Mouse (Mus musculus) gonadal fat pad, adult 2 months (tissue): ENCODE results near the gene Fam102a. TPM values are rescaled to one million over a fixed set of nuclear protein-coding genes. Genes with fewer than 3 reads are reported as not detected.

ENCODE experiments used
- DNase-seq: peaks from one replicate; pipeline ENCODE4 v3.0.0-alpha.2; 2012; ENCODE audit warnings: low read depth
- polyA plus RNA-seq: library from polyadenylated mRNA; depleted of rRNA; stranded (reverse); fragments of >200 nt; gene quantifications from 2 replicates; pipeline ENCODE4 v1.2.3, GENCODE M21; 2012; rRNA removed

Fam102a gene
- polyA plus RNA-seq, 1 experiment, result 23.8 TPM

DNA sequence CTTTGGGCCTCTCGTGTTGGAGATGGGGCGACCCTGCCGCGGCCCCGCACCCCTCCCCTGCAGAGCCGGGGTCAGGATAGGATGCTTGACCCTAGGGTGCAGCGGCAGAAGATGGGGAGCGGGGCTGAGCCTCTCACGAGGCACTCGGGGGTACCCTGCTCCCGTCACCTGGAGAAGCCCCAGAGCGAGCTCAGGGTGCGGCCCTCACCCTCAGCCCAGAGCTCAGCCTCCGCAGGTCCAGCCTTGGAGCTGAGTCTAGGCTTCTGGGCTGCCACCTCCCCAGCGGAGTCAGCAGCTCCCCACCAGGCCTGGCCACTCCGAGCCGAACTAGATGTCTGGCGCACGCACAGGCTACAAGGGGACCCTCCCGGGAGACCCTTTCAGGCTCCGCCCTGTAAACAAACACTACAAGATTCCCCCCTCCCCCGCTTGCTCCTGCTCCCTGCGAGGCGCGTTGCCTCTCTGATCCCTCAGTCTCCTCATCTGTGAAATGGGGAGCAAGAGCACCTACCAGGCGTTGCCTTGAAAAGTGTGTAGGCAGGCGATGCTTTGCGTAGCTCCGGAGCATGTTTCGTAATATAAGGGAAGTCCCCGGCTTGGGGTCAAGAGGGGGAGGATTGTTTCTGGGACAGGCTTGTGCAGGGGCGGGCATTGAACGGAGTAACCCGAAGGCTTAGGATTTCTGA, 72.3 kb downstream of the Fam102a start:
- no peak for DNase-seq

DNA sequence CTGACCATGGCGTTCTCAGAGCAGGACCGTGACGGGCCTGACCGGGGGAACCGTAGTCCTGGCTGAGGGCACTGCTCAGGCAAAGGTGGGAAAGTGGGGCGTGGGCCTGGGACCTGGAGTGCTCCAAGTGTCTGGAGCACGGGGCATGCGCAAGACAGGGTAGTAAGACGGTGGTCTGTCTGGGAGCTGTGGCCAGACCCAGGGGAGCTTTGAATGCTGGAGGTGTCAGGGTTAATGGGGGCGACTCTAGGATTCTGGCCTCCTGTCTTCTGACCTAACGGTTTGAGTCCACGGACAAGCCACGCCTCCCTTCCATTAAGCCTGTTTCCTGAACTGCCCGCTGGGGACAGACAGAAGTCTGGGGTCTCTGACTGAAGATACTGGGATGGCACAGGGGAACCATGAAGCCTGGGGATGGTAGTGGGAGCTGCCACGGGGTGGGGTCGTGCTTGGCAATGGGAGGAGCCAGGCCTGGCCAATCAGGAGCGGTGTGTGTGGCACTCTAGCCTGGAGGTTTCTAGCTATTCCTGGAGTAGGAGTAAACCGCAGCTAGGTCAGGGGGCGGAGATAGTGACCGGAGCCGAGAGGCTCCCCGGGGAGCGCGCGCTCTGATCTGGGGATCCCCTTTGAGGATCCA, 73.1 kb downstream of the Fam102a start:
- DNase-seq, result no peak

DNA sequence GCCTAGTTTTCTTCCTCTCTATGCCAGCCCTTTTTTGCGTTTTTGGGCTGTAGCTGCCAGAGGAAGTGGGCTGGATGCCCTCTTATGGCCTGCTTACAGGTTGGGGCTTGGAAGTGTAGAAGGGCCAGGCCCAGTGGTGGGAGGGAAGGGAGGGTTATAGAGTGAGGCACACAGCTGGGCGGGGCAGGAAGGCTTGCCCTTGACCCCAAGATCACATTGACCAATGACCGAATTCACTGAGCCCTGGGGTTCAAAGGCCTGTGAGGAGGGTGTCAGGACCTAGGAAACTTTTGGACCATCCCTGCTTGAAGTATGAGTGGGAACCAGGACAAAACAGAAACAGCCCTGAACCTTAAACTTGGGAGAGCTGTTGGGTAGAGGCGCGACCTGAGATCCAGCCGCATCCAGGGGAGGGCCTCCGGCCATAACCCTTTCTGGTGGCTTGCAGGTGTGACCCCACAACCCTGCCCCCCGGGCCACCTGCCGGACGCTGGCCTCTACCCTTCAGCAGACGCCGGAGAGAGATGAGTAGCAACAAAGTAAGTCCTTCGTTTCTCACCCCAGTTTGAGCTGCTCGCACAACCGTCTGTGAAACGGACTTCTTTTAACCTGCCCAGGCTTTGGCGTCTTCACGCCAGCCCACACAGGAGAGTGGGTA, 73.8 kb downstream of the Fam102a start:
- DNase-seq, result no peak

- DNase-seq, result no peak
These were observed 75.6 kb downstream of the Fam102a start for GRCm38 (mm10) chr2:32610610-32611229.

DNA sequence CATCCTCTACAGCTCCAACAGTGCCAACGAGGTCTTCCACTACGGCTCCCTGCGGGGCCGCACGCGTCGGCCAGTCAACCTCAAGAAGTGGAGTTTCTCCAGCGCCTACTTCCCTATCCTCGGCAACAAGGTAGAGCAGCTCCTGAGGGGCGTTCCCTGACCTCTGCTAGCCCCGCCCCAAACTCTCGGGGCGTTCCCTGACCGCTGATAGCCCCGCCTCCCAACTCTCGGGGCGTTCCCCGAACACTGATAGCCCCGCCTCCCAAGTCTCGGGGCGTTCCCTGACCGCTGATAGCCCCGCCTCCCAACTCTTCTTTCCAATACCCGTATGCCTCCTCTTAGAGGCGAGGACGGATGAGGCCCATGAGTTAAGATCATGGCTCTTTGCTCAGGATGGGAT, 77.1 kb downstream of the Fam102a start:
- no peak for DNase-seq

DNA sequence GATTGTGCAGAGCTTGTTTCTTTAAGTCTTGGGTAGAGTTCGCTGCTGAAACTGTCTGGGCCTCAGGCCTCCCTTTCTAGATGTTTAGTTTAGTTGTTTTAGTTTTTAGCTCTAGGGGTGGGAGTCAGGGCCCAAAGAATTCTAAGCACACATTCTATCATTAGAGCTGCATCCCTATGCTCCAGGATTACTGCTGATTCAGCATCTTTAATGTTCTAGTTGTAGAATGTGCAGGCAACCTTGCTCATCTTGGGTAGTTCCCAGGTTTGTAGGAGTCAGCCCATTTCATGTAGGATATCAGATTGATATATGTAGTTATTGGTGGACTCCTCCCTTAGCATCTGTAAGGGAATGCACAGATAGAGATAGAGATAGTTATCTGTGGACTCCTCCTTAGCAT, 82.0 kb downstream of the Fam102a start:
- DNase-seq, result no peak

DNA sequence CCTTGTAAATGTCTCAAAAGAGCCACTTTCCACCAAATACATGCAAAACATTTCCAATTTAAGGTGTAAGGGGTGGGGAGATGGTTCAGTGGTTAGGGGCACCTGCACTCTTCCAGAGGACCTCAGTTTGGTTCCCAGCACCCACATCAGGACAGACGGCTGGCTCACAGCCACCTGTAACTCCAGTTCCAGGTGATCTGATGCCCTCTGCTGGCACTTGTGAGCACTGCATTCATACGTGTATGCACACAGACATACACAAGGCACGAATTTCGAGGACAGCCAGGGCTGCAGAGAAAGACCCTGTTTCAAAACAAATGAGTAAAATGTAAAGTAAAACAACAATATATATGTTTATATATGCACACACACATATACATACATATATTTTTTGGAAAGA, 82.5 kb downstream of the Fam102a start:
- no peak for DNase-seq

DNA sequence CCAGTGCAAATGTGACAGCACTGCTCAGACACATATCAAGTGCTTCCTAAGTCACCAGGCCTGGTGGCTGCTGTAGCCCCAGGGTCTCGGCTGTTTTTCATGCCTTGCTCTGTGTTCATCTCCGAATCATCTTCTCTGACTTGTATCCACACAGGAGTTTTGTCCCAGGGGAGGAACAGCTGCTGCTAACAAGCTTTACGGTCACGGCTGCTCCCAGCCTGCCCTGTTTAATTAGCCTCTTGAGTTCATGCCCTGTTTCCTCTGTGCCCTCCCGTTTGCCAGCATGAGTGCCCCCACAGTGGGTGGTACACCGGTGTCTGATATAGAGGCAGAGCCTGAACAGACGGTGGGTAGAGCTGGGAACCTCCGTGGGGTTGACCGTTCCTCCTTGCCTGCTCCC, 82.9 kb downstream of the Fam102a start:
- DNase-seq, result no peak

Other genes starting within 250 kb of the Fam102a start
- 43.1 and 46.2 TPM in 2 replicates for gene Golga2, start 247.9 kb upstream of the Fam102a start, polyA plus RNA-seq
- 293 and 333 TPM in 2 replicates for gene Swi5, start 247.3 kb upstream of the Fam102a start, polyA plus RNA-seq
- gene Ciz1, start 183.0 kb upstream of the Fam102a start, polyA plus RNA-seq, result 150 and 154 TPM in 2 replicates
- 19.7 and 25.0 TPM in 2 replicates for gene Dnm1, start 182.0 kb upstream of the Fam102a start, polyA plus RNA-seq
- gene 1110008P14Rik, start 153.4 kb upstream of the Fam102a start, polyA plus RNA-seq, result 470 and 500 TPM in 2 replicates
- 3,887 and 6,444 TPM in 2 replicates for gene Lcn2, start 147.1 kb upstream of the Fam102a start, polyA plus RNA-seq
- gene Ptges2, start 139.4 kb upstream of the Fam102a start, polyA plus RNA-seq, result 50.0 and 51.6 TPM in 2 replicates
- gene Naif1, start 84.9 kb upstream of the Fam102a start, polyA plus RNA-seq, result 5.2 and 5.3 TPM in 2 replicates
- gene Slc25a25, start 83.9 kb upstream of the Fam102a start, polyA plus RNA-seq, result 29.4 and 39.5 TPM in 2 replicates
- gene Dpm2, start 35.5 kb downstream of the Fam102a start, polyA plus RNA-seq, result 138 and 191 TPM in 2 replicates
- gene Pip5kl1, start 39.5 kb downstream of the Fam102a start, polyA plus RNA-seq, result 0.11 and 0.24 TPM in 2 replicates
- not detected in 2 replicates for gene 9430097D07Rik, start 40.4 kb downstream of the Fam102a start, polyA plus RNA-seq
- 40.7 and 48.2 TPM in 2 replicates for gene St6galnac4, start 51.8 kb downstream of the Fam102a start, polyA plus RNA-seq
- 44.6 and 46.1 TPM in 2 replicates for gene St6galnac6, start 64.4 kb downstream of the Fam102a start, polyA plus RNA-seq
- gene Ak1, start 86.4 kb downstream of the Fam102a start, polyA plus RNA-seq, result 25.9 and 35.2 TPM in 2 replicates
- 109 TPM in 2 replicates for gene Eng, start 111.3 kb downstream of the Fam102a start, polyA plus RNA-seq
- gene Fpgs, start 168.8 kb downstream of the Fam102a start, polyA plus RNA-seq, result 109 and 124 TPM in 2 replicates
- gene Cdk9, start 177.7 kb downstream of the Fam102a start, polyA plus RNA-seq, result 112 and 115 TPM in 2 replicates
- 35.5 and 38.0 TPM in 2 replicates for gene Sh2d3c, start 185.7 kb downstream of the Fam102a start, polyA plus RNA-seq
- gene 6330409D20Rik, start 205.7 kb downstream of the Fam102a start, polyA plus RNA-seq, result not detected in 2 replicates
- 67.5 and 71.1 TPM in 2 replicates for gene Tor2a, start 221.9 kb downstream of the Fam102a start, polyA plus RNA-seq
- gene Ttc16, start 240.3 kb downstream of the Fam102a start, polyA plus RNA-seq, result 2.7 and 4.2 TPM in 2 replicates
- gene Ptrh1, start 240.5 kb downstream of the Fam102a start, polyA plus RNA-seq, result 5.0 and 7.6 TPM in 2 replicates
- gene Cfap157, start 249.1 kb downstream of the Fam102a start, polyA plus RNA-seq, result 0.39 and 0.77 TPM in 2 replicates